Mouse (Mus musculus) CD8-positive naive resting alpha-beta T cell, adult 57 days (primary cell): ENCODE data around the gene 4930550C14Rik. TPM values are rescaled to one million over a fixed set of nuclear protein-coding genes. Genes with fewer than 3 reads are reported as not detected.

Source experiments
- total RNA-seq: library from RNA; stranded (reverse); gene quantifications from one replicate; pipeline ENCODE4 v1.2.4, GENCODE M21; 2023

Gene 4930550C14Rik
- 0.67 TPM for total RNA-seq

DNA sequence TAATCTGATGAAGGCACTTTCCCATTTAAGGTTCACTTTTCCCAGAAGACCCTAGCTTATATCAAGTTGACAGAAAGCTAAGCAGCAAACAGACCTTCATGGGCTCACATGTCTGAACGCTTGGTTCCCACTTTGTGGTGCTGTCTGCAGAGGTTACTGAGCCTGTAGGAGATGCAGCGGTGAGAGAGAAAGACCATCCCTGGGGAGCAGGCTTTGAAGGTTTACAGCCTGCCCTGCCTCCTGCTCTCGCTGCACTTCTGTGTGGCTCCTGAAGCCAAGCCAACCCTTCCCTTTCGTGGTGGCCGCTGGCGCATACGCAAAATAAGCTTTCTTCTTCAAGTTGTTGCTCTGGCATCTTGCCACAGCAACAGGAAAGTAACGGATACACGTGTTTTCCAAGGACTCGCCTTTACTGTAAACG, at the start of gene 4930550C14Rik:
Gene 4930550C14Rik (plus strand): TSS at position 35 of the 421 bp plus-strand sequence.

GRCm38 (mm10) chr9:53383951-53384866, 17.9 kb upstream of the 4930550C14Rik start, which contains the start of gene Kdelc2:
Gene Kdelc2 (plus strand): TSS chr9:53384025.

Other genes starting within 250 kb of the 4930550C14Rik start
- 47.4 TPM for gene Ddx10, start 154.3 kb upstream of the 4930550C14Rik start, total RNA-seq
- gene Exph5, start 100.7 kb upstream of the 4930550C14Rik start, total RNA-seq: not detected
- gene Kdelc2, start 18.3 kb upstream of the 4930550C14Rik start, total RNA-seq: 1.1 TPM
- 59.2 TPM for gene Atm, start 134.4 kb downstream of the 4930550C14Rik start, total RNA-seq
- gene Npat, start 134.7 kb downstream of the 4930550C14Rik start, total RNA-seq: 18.6 TPM
- gene Acat1, start 208.1 kb downstream of the 4930550C14Rik start, total RNA-seq: 18.4 TPM